Mouse (Mus musculus) urinary bladder, adult 18-20 months (tissue): ENCODE results near the gene Ppp1r16b.

ENCODE experiments used
- DNase-seq, 2 experiments: peaks; one replicate each; pipeline ENCODE4 v3.0.0; 2022; ENCODE audit warnings: low spot score in 2 of 2, mixed read lengths in 2 of 2

Gene Ppp1r16b

GRCm38 (mm10) chr2:158690116-158690515 is 24.9 kb downstream of the Ppp1r16b start:
- DNase-seq, result no peak

GRCm38 (mm10) chr2:158692191-158692590 is 27.0 kb downstream of the Ppp1r16b start:
- DNase-seq, result no peak

- DNase-seq, result no peak
Measured at GRCm38 (mm10) chr2:158695811-158696210, 30.6 kb downstream of the Ppp1r16b start.

- DNase-seq, result no peak
Measured at GRCm38 (mm10) chr2:158696451-158696850, 31.3 kb downstream of the Ppp1r16b start.

GRCm38 (mm10) chr2:158699908-158700307 is 34.7 kb downstream of the Ppp1r16b start:
- no peak for DNase-seq

GRCm38 (mm10) chr2:158700535-158701256 is 35.5 kb downstream of the Ppp1r16b start:
- DNase-seq, result no peak

GRCm38 (mm10) chr2:158701505-158701904 is 36.3 kb downstream of the Ppp1r16b start:
- DNase-seq, result no peak

- no peak for DNase-seq
Measured at GRCm38 (mm10) chr2:158702176-158702575, 37.0 kb downstream of the Ppp1r16b start.

- DNase-seq, result no peak
Measured at GRCm38 (mm10) chr2:158704720-158705119, 39.5 kb downstream of the Ppp1r16b start.

- DNase-seq, result no peak
Measured at GRCm38 (mm10) chr2:158705529-158705928, 40.3 kb downstream of the Ppp1r16b start.

- no peak for DNase-seq
Measured at GRCm38 (mm10) chr2:158706704-158707408, 41.7 kb downstream of the Ppp1r16b start.

- no peak for DNase-seq
Measured at GRCm38 (mm10) chr2:158708121-158708520, 42.9 kb downstream of the Ppp1r16b start.

- DNase-seq, result no peak
Measured at GRCm38 (mm10) chr2:158711929-158712751, 46.9 kb downstream of the Ppp1r16b start.

- no peak for DNase-seq
Measured at GRCm38 (mm10) chr2:158714826-158715225, 49.6 kb downstream of the Ppp1r16b start.

GRCm38 (mm10) chr2:158716066-158716465 is 50.9 kb downstream of the Ppp1r16b start:
- no peak for DNase-seq

GRCm38 (mm10) chr2:158717551-158718418 is 52.6 kb downstream of the Ppp1r16b start:
- DNase-seq, result no peak

- no peak for DNase-seq
Measured at GRCm38 (mm10) chr2:158718816-158719549, 53.8 kb downstream of the Ppp1r16b start.

- no peak for DNase-seq
Measured at GRCm38 (mm10) chr2:158720715-158721370, 55.6 kb downstream of the Ppp1r16b start.

GRCm38 (mm10) chr2:158721481-158721880 is 56.3 kb downstream of the Ppp1r16b start:
- no peak for DNase-seq

- no peak for DNase-seq
Measured at GRCm38 (mm10) chr2:158722135-158722534, 56.9 kb downstream of the Ppp1r16b start.
